Mouse (Mus musculus): ENCODE measurements around the gene Inpp4a. TPM values are rescaled to one million over a fixed set of nuclear protein-coding genes. Genes with fewer than 3 reads are reported as not detected.

Inpp4a gene
- polyA plus RNA-seq, 1 experiment from 2014 or later, result 12.6 TPM

GRCm38 (mm10) chr1:37329132-37329531 is 29.5 kb downstream of the Inpp4a start:
- Histone ChIP-seq H3K4me3 (ENCODE audit: low read depth, low read length) (no peak overlapping the region), H3K9ac (ENCODE audit: low read length) (no peak overlapping the region), H3K9me3 (ENCODE audit: control insufficient read depth, low read length) (no peaks in the 10 kb centered on the region), H3K27me3 (ENCODE audit: control insufficient read depth, insufficient read depth, low read length) (no peaks in the 10 kb centered on the region), H3K36me3 (ENCODE audit: control insufficient read depth, insufficient read depth, low read length) (no peaks in the 10 kb centered on the region), H3K4me2 (ENCODE audit: low read depth, severe bottlenecking) (no peak overlapping the region), H3K27ac (replicated peaks; ENCODE audit: low read depth, low read length) (no peak overlapping the region), H3K4me1 (ENCODE audit: control insufficient read depth, insufficient read depth, low read length) (0 out of 2 replicates have a peak, but pooled peaks cover 5% of the 10 kb centered on the region)
- WGBS, result 80% methylated on average over 3 of the region's 3 CpGs
- no peak for ATAC-seq (ENCODE audit: insufficient number of reproducible peaks, low FRiP score, low TSS enrichment, low read depth)
- DNase-seq (ENCODE audit: low spot score), result no peak

- Histone ChIP-seq H3K4me1 (ENCODE audit: control insufficient read depth, insufficient read depth, low read length) (0 out of 2 replicates have a peak, but pooled peaks cover 1% of the 10 kb centered on the region), H3K9me3 (ENCODE audit: control insufficient read depth, low read length) (no peaks in the 10 kb centered on the region), H3K27ac (replicated peaks; ENCODE audit: low read depth, low read length) (no peak overlapping the region), H3K27me3 (ENCODE audit: control insufficient read depth, insufficient read depth, low read length) (no peaks in the 10 kb centered on the region), H3K4me2 (ENCODE audit: low read depth, severe bottlenecking) (no peak overlapping the region), H3K36me3 (ENCODE audit: control insufficient read depth, insufficient read depth, low read length) (no peaks in the 10 kb centered on the region), H3K9ac (ENCODE audit: low read length) (no peak overlapping the region), H3K4me3 (ENCODE audit: low read depth, low read length) (no peak overlapping the region)
- DNase-seq (ENCODE audit: low spot score) (no peak), ATAC-seq (ENCODE audit: insufficient number of reproducible peaks, low FRiP score, low TSS enrichment, low read depth) (no peak)
- WGBS, result 87% methylated on average over 4 of the region's 4 CpGs
Measured at GRCm38 (mm10) chr1:37329831-37330230, 30.2 kb downstream of the Inpp4a start.

- H3K9ac ChIP-seq (ENCODE audit: low read length), result no peak overlapping the region
- H3K4me2 ChIP-seq (ENCODE audit: low read depth, severe bottlenecking), result no peak overlapping the region
- H3K4me1 ChIP-seq (ENCODE audit: control insufficient read depth, insufficient read depth, low read length), result no peaks in the 10 kb centered on the region
- DNase-seq (ENCODE audit: low spot score) (no peak), ATAC-seq (ENCODE audit: insufficient number of reproducible peaks, low FRiP score, low TSS enrichment, low read depth) (no peak)
- H3K27ac ChIP-seq (replicated peaks; ENCODE audit: low read depth, low read length), result no peak overlapping the region
- WGBS, result 79% methylated on average over 3 of the region's 3 CpGs
- H3K27me3 ChIP-seq (ENCODE audit: control insufficient read depth, insufficient read depth, low read length), result no peaks in the 10 kb centered on the region
- H3K4me3 ChIP-seq (ENCODE audit: low read depth, low read length), result no peak overlapping the region
- H3K36me3 ChIP-seq (ENCODE audit: control insufficient read depth, insufficient read depth, low read length), result no peaks in the 10 kb centered on the region
- no peaks in the 10 kb centered on the region for H3K9me3 ChIP-seq (ENCODE audit: control insufficient read depth, low read length)
Measured at GRCm38 (mm10) chr1:37332756-37333155, 33.1 kb downstream of the Inpp4a start.

DNA sequence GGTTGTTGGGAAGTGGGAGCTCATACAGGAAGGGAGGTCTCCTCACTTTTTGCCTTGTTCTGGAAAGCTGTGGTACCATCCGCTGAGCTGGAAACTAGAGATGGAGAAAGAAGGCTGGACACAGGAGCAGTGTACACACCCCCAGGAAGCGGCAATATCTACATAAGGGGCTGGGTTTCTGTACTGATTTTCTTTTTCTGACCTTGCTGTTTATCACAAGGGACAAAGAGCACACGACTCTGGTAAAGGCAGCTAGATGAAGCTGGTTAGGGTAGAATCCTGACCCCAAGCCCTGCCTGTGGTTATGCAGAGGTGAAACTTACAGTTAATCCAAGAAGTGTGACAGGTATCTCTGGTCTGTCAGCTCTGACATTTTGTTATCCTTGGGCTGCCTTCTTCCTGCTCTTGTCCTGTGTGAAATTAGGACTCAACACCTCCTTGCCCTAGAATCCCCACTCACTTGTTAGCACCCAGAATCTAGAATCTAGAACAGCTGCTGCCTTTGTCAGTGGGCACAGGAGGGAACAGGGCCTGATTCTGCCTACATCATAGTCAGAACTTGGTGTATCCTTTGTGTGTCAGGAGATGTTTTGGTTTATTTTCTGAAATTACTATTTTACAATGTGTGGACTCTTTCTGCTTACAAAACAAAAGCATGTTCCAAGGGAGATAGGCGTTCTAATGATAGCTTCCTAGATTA is 34.2 kb downstream of the Inpp4a start:
- H3K27ac ChIP-seq (replicated peaks; ENCODE audit: low read depth, low read length), result no peak overlapping the region

GRCm38 (mm10) chr1:37336022-37336421 is 36.4 kb downstream of the Inpp4a start:
- H3K4me1 ChIP-seq (ENCODE audit: control insufficient read depth, insufficient read depth, low read length), result no peaks in the 10 kb centered on the region
- ATAC-seq (ENCODE audit: insufficient number of reproducible peaks, low FRiP score, low TSS enrichment, low read depth), result no peak
- WGBS, result 86% methylated on average over 2 of the region's 2 CpGs
- H3K27me3 ChIP-seq (ENCODE audit: control insufficient read depth, insufficient read depth, low read length), result no peaks in the 10 kb centered on the region
- no peak overlapping the region for H3K9ac ChIP-seq (ENCODE audit: low read length)
- H3K27ac ChIP-seq (replicated peaks; ENCODE audit: low read depth, low read length), result no peak overlapping the region
- no peak for DNase-seq (ENCODE audit: low spot score)
- H3K4me2 ChIP-seq (ENCODE audit: low read depth, severe bottlenecking), result no peak overlapping the region
- no peak overlapping the region for H3K4me3 ChIP-seq (ENCODE audit: low read depth, low read length)
- no peaks in the 10 kb centered on the region for H3K36me3 ChIP-seq (ENCODE audit: control insufficient read depth, insufficient read depth, low read length)
- H3K9me3 ChIP-seq (ENCODE audit: control insufficient read depth, low read length), result no peaks in the 10 kb centered on the region

More for the DNA sequence above, 34.2 kb downstream of the Inpp4a start:
- 93% methylated on average over 4 of the region's 4 CpGs for WGBS
- no peaks in the 10 kb centered on the region for H3K27me3 ChIP-seq (ENCODE audit: control insufficient read depth, insufficient read depth, low read length)
- H3K4me3 ChIP-seq (ENCODE audit: low read depth, low read length), result no peak overlapping the region
- H3K4me2 ChIP-seq (ENCODE audit: low read depth, severe bottlenecking), result no peak overlapping the region
- ATAC-seq (ENCODE audit: insufficient number of reproducible peaks, low FRiP score, low TSS enrichment, low read depth) (no peak), DNase-seq (ENCODE audit: low spot score) (no peak)
- no peaks in the 10 kb centered on the region for H3K4me1 ChIP-seq (ENCODE audit: control insufficient read depth, insufficient read depth, low read length)
- no peaks in the 10 kb centered on the region for H3K9me3 ChIP-seq (ENCODE audit: control insufficient read depth, low read length)
- no peak overlapping the region for H3K9ac ChIP-seq (ENCODE audit: low read length)
- no peaks in the 10 kb centered on the region for H3K36me3 ChIP-seq (ENCODE audit: control insufficient read depth, insufficient read depth, low read length)

DNA sequence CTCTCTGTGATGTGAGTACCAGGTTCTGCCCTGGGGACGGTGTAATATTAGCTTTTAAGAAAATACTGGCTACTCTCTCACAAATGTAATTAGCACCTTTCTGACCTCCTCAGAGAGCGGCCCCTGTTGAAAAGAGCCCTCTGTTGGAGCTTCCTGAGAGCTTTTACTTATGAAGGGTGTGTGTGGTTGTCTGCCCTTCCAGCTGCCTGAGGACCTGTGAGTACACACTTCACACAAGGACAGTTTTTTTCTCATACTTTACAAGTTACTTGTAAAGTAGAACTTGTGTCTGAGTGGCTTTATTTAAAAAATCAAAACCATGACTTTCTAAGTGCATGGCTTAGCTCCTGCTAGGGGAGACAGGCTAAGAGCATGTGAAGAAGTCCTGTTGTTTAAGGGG is 37.1 kb downstream of the Inpp4a start:
- no peak for ATAC-seq (ENCODE audit: insufficient number of reproducible peaks, low FRiP score, low TSS enrichment, low read depth)
- H3K4me1 ChIP-seq (ENCODE audit: control insufficient read depth, insufficient read depth, low read length), result no peaks in the 10 kb centered on the region
- H3K4me2 ChIP-seq (ENCODE audit: low read depth, severe bottlenecking), result no peak overlapping the region
- no peaks in the 10 kb centered on the region for H3K9me3 ChIP-seq (ENCODE audit: control insufficient read depth, low read length)
- no peak overlapping the region for H3K9ac ChIP-seq (ENCODE audit: low read length)
- H3K27me3 ChIP-seq (ENCODE audit: control insufficient read depth, insufficient read depth, low read length), result no peaks in the 10 kb centered on the region
- no peak for DNase-seq (ENCODE audit: low spot score)
- H3K4me3 ChIP-seq (ENCODE audit: low read depth, low read length), result no peak overlapping the region
- H3K27ac ChIP-seq (replicated peaks; ENCODE audit: low read depth, low read length), result no peak overlapping the region
- WGBS, result 32% methylated on average over 2 of the region's 2 CpGs
- H3K36me3 ChIP-seq (ENCODE audit: control insufficient read depth, insufficient read depth, low read length), result no peaks in the 10 kb centered on the region

GRCm38 (mm10) chr1:37337273-37337672 is 37.6 kb downstream of the Inpp4a start:
- Histone ChIP-seq H3K27me3 (ENCODE audit: control insufficient read depth, insufficient read depth, low read length) (no peaks in the 10 kb centered on the region), H3K9me3 (ENCODE audit: control insufficient read depth, low read length) (no peaks in the 10 kb centered on the region), H3K36me3 (ENCODE audit: control insufficient read depth, insufficient read depth, low read length) (no peaks in the 10 kb centered on the region), H3K9ac (ENCODE audit: low read length) (no peak overlapping the region), H3K4me3 (ENCODE audit: low read depth, low read length) (no peak overlapping the region), H3K27ac (replicated peaks; ENCODE audit: low read depth, low read length) (no peak overlapping the region), H3K4me2 (ENCODE audit: low read depth, severe bottlenecking) (no peak overlapping the region), H3K4me1 (ENCODE audit: control insufficient read depth, insufficient read depth, low read length) (no peaks in the 10 kb centered on the region)
- DNase-seq (ENCODE audit: low spot score), result no peak
- ATAC-seq (ENCODE audit: insufficient number of reproducible peaks, low FRiP score, low TSS enrichment, low read depth), result no peak
- 81% methylated on average over 9 of the region's 9 CpGs for WGBS

DNA sequence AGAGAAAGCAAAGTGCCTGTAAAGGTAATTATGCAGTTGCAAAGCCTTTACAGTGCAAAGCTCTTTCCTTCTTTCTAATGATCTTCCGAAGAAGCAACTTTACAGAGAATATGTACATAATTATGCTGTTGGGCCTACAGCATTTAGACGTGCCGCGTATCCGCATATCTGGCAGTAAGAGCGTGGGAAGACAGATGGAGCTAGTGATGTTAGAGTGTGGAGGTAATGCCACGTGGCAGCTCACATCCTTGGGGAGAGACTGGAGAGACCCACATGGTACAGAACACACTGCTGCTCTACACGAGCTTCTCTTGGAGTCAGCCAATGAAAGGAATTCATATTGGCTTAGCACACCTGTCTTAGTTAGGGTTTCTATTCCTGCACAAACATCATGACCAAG is 39.5 kb downstream of the Inpp4a start:
- H3K4me2 ChIP-seq (ENCODE audit: low read depth, severe bottlenecking), result no peak overlapping the region
- no peak overlapping the region for H3K27ac ChIP-seq (replicated peaks; ENCODE audit: low read depth, low read length)
- H3K4me3 ChIP-seq (ENCODE audit: low read depth, low read length), result no peak overlapping the region
- H3K4me1 ChIP-seq (ENCODE audit: control insufficient read depth, insufficient read depth, low read length), result no peaks in the 10 kb centered on the region
- DNase-seq (ENCODE audit: low spot score) (no peak), ATAC-seq (ENCODE audit: insufficient number of reproducible peaks, low FRiP score, low TSS enrichment, low read depth) (no peak)
- no peaks in the 10 kb centered on the region for H3K36me3 ChIP-seq (ENCODE audit: control insufficient read depth, insufficient read depth, low read length)
- no peaks in the 10 kb centered on the region for H3K27me3 ChIP-seq (ENCODE audit: control insufficient read depth, insufficient read depth, low read length)
- WGBS, result 88% methylated on average over 8 of the region's 8 CpGs
- H3K9me3 ChIP-seq (ENCODE audit: control insufficient read depth, low read length), result no peaks in the 10 kb centered on the region
- no peak overlapping the region for H3K9ac ChIP-seq (ENCODE audit: low read length)

GRCm38 (mm10) chr1:37341347-37341746 is 41.7 kb downstream of the Inpp4a start:
- DNase-seq (ENCODE audit: low spot score) (no peak), ATAC-seq (ENCODE audit: insufficient number of reproducible peaks, low FRiP score, low TSS enrichment, low read depth) (no peak)
- WGBS, result 90% methylated on average over 5 of the region's 5 CpGs
- Histone ChIP-seq H3K4me2 (ENCODE audit: low read depth, severe bottlenecking) (no peak overlapping the region), H3K36me3 (ENCODE audit: control insufficient read depth, insufficient read depth, low read length) (no peaks in the 10 kb centered on the region), H3K27me3 (ENCODE audit: control insufficient read depth, insufficient read depth, low read length) (no peaks in the 10 kb centered on the region), H3K9ac (ENCODE audit: low read length) (no peak overlapping the region), H3K27ac (replicated peaks; ENCODE audit: low read depth, low read length) (no peak overlapping the region), H3K4me1 (ENCODE audit: control insufficient read depth, insufficient read depth, low read length) (no peaks in the 10 kb centered on the region), H3K9me3 (ENCODE audit: control insufficient read depth, low read length) (no peaks in the 10 kb centered on the region), H3K4me3 (ENCODE audit: low read depth, low read length) (no peak overlapping the region)
